Comparison of ENCODE assay signal across 35 mouse cellular contexts in genomic region chr6:23567651-23568050, GRCm38 (mm10).
"Had no signal": no experiment of that assay in that cellular context is flagged by ENCODE, and none has a peak within 500 bp of the region (broad histone marks: within the 10 kb centered on the region; RNA-seq: fewer than 3 reads in every experiment).

No protein-coding gene starts in this region.

- H3K27me3 ChIP-seq: heart, embryonic 12.5 days; heart, embryonic 13.5 days; heart, embryonic 15.5 days; hindbrain, embryonic 12.5 days; hindbrain, embryonic 13.5 days; hindbrain, embryonic 15.5 days; intestine, embryonic 15.5 days; kidney, embryonic 15.5 days had no signal

- H3K4me1 ChIP-seq: heart, embryonic 12.5 days; heart, embryonic 13.5 days; heart, embryonic 15.5 days; hindbrain, embryonic 12.5 days; hindbrain, embryonic 15.5 days; intestine, embryonic 15.5 days; kidney, embryonic 15.5 days had no signal

- H3K9me3 ChIP-seq: heart, embryonic 12.5 days; heart, embryonic 13.5 days; heart, embryonic 15.5 days; hindbrain, embryonic 10.5 days; hindbrain, embryonic 12.5 days; hindbrain, embryonic 13.5 days; hindbrain, embryonic 15.5 days; intestine, embryonic 15.5 days; kidney, embryonic 15.5 days had no signal

- H3K27ac ChIP-seq: heart, embryonic 13.5 days; heart, embryonic 15.5 days; hindbrain, embryonic 10.5 days; hindbrain, embryonic 12.5 days; hindbrain, embryonic 13.5 days; hindbrain, embryonic 14.5 days; hindbrain, embryonic 15.5 days; hindbrain, postnatal 0 days; intestine, embryonic 15.5 days; kidney, embryonic 15.5 days; kidney, postnatal 0 days; layer of hippocampus, adult 2 months; left cerebral cortex, adult 2 months had no signal

- ATAC-seq: hindbrain, embryonic 16.5 days; hindbrain, postnatal 0 days; inflammation-experienced regulatory T-cells, adult 6 months; intestine, embryonic 15.5 days; intestine, embryonic 16.5 days; intestine, postnatal 0 days had no signal

- DNase-seq: heart, postnatal 10 days; heart, postnatal 14 days; heart, postnatal 36 days; heart, postnatal 4 days; kidney, adult 11 months; kidney, adult 18-20 months; kidney, adult 2 months; kidney, adult 8-10 months; kidney, adult 9 months; kidney, postnatal 10 days; kidney, postnatal 14 days; kidney, postnatal 25 days; kidney, postnatal 36 days; kidney, postnatal 4 days; layer of hippocampus, adult 9-11 months; layer of hippocampus, postnatal 36 days had no signal

- H3K36me3 ChIP-seq: heart, embryonic 12.5 days; heart, embryonic 13.5 days; heart, embryonic 15.5 days; hindbrain, embryonic 10.5 days; hindbrain, embryonic 12.5 days; hindbrain, embryonic 13.5 days; hindbrain, embryonic 15.5 days; intestine, embryonic 15.5 days; kidney, embryonic 15.5 days had no signal

- H3K4me3 ChIP-seq: heart, embryonic 12.5 days; heart, embryonic 13.5 days; heart, embryonic 15.5 days; hindbrain, embryonic 10.5 days; hindbrain, embryonic 12.5 days; hindbrain, embryonic 13.5 days; hindbrain, embryonic 15.5 days; intestine, embryonic 15.5 days; kidney, embryonic 15.5 days; layer of hippocampus, adult 2 months; left cerebral cortex, adult 2 months had no signal

- H3K9ac ChIP-seq: heart, embryonic 12.5 days; heart, embryonic 13.5 days; heart, embryonic 15.5 days; hindbrain, embryonic 12.5 days; hindbrain, embryonic 13.5 days; hindbrain, embryonic 14.5 days; hindbrain, embryonic 15.5 days; intestine, embryonic 15.5 days; kidney, embryonic 15.5 days had no signal

- H3K4me2 ChIP-seq: heart, embryonic 11.5 days; heart, embryonic 12.5 days; heart, embryonic 13.5 days; heart, embryonic 15.5 days; hindbrain, embryonic 12.5 days; hindbrain, embryonic 13.5 days; hindbrain, embryonic 14.5 days; hindbrain, embryonic 15.5 days; intestine, embryonic 15.5 days; kidney, embryonic 15.5 days had no signal
